Mouse (Mus musculus) cerebellum, adult 9-11 months (tissue): ENCODE measurements at regions not wholly inside any gene's neighbourhood (a gene's known extent, or its start where the extent isn't known, plus 50 kb on each side); places are given as distances from the start of the nearest gene placed in this dataset.
"Not testable (repeated sequence)": the region's sequence is repeated elsewhere in the genome, so short reads cannot be mapped to it uniquely, and the experiment has no call there.

ENCODE experiments used
- DNase-seq: peaks from one replicate; pipeline ENCODE4 v3.0.0; 2022

DNA sequence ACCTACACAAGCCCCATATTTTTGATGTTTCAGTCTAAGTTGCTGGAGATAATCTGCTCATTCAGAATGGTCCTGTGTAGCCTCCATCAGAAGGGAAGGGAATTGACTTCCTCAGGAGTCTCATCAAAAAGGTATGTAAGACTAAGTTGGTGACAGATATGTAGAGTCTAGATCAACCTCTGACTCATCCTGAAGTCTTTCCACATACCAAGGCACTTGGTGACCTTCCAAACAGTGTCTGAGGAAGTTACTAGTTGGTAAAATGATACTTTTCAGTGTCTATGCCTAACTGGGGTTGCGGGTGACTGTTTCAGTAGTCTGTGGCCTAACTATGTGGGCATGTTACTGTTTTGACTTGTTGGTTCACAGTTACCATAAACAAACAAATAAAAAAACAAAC is 133.0 kb upstream of the Plcb4 start:
- DNase-seq = no peak

DNA sequence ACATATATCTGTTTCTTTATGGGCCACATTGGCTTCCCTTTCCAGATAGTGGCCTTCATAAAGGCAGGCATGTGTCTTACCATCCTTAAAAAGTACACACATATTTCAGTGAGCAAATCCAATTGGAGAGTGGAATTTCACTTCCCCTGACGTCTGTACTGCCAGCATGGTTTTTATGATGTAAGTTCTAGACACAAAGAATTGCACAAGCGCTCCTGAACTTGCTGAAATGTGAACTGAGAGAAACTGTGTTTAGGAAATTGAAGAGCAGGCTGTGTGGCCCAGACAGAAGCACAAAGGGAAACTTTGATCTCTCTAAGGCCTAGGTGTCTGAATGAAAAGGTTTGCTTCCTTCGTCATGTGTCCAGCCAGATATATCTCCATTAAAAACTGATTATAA is 129.2 kb upstream of the Plcb4 start:
- DNase-seq = no peak

DNA sequence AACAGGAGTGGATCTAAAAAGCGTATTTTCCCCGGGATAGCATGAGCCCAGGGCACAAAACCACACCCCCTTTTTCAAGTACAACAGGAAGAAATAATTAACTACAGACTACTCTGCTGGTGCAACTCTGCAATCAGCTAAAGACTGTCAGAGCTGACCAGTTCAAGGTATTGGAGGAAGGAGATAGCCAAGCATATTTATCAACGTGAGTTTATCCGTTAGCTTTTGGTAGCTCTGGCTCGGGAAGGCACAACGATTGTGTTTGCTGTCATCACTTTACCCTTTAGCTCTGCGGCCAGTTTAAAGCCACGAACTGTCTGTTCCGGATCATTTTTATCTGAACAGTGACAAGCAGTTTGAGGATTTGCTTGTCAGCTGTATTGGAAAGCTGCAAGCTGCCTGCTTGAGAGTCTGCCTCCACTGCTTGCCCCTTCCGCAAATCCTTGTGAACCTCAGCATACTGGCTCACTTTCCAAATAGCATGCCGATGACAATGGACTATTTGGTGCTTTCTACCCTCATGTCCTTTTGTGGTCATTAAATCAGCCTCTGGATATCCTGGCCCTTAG is 122.4 kb upstream of the Plcb4 start:
- DNase-seq = no peak

DNA sequence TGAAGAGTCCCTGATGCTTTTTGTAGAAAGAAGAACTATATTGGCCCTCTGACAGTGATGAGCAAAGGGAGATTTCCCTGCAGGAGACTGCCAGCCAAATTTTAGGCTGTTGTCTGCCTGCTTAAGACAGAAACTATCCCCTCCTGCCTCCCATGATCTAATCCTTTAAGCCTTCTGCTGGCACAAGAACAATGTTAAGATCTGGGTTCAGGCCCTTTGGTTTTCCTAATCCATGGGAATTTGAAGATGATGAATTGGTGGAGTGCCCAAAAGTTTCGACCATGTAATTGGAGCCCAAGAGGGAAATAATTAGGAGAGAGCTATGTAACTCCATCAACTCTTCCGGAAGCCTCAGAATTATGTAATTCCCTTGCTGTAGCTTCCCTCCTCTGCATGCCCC is 120.8 kb upstream of the Plcb4 start:
- no peak for DNase-seq

DNA sequence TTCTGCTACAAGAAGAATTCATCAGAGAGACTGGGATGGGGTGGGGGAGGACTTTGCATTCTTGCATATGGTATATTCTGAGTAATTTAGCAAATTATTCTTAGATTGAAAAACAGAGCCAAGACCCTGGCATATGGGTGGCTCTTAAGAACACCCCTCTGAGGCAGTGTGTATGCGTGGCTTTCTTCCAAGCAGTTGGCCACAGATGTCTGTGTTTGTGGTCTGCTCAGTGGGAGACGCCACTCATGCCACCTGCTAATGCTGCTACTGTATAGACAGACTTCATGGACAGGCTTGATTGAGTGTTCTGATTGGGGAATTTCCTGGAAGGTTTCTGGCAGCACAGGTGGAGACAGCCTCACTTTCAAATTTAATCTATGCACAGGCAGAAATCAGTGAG is 117.8 kb upstream of the Plcb4 start:
- peak; percentile 77 for DNase-seq

- DNase-seq = no peak
Measured at GRCm38 (mm10) chr2:135541930-135542329, 116.9 kb upstream of the Plcb4 start.

DNA sequence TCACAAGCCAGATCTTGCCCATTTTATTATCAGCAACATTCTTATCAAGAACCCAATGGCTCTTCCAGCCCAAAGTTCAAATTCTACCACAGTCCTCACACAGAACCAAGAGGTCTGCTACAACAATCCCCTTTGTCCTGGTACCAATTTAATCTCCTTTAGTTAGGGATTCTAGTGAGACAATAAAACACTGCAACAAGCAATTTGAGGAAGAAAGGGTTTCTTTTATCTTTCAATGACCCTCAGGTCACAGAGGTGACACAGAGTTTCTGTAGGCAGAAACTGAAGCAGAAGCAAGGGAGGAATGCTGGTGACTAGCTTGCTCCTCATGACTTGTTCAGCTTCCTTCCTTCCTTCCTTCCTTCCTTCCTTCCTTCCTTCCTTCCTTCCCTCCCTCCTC is 113.9 kb upstream of the Plcb4 start:
- no peak for DNase-seq

DNA sequence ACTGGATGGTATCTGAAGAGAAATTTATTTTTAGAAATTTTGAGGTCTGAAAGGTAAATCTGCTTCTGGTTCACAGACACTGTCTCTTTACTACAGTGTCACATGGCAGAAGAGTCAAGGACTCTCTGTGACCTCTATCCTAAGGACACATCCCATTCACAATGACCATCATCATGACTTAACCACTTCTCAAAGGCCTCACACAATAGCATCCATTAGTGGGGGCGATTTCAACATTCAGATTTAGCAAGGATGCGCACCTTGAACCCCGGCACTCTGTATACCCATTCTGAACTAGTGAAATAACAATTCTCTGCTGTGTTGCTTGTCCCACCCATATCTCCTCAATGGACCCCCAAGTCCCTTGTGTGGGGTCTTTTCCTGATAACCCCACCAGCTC is 110.8 kb upstream of the Plcb4 start:
- no peak for DNase-seq

DNA sequence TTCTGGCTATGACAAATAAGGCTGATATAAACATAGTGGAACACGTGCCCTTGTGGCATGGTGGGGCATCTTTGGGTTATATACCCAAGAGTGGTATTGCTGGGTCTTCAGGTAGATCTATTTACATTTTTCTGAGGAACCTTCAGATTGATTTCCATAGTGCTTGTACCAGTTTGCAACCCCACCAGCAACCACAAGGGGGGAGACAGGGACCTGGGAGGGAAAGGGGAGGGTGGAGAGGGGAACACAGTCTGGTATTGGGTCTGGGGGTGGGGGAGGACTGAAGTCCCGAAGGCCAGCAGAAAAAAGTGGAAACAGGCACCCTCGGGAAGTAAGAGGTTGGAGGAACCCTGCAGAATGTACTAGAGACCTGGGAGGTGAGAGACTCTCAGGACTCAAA is 105.8 kb upstream of the Plcb4 start:
- no peak for DNase-seq

GRCm38 (mm10) chr2:135558026-135558425 is 100.8 kb upstream of the Plcb4 start:
- DNase-seq = not testable (repeated sequence)

- no peak for DNase-seq
Measured at GRCm38 (mm10) chr2:135559328-135559727, 99.5 kb upstream of the Plcb4 start.

- no peak for DNase-seq
Measured at GRCm38 (mm10) chr2:135559933-135560710, 98.7 kb upstream of the Plcb4 start.

- no peak for DNase-seq
Measured at GRCm38 (mm10) chr2:135560856-135561255, 98.0 kb upstream of the Plcb4 start.

GRCm38 (mm10) chr2:135561716-135562115 is 97.1 kb upstream of the Plcb4 start:
- no peak for DNase-seq

DNA sequence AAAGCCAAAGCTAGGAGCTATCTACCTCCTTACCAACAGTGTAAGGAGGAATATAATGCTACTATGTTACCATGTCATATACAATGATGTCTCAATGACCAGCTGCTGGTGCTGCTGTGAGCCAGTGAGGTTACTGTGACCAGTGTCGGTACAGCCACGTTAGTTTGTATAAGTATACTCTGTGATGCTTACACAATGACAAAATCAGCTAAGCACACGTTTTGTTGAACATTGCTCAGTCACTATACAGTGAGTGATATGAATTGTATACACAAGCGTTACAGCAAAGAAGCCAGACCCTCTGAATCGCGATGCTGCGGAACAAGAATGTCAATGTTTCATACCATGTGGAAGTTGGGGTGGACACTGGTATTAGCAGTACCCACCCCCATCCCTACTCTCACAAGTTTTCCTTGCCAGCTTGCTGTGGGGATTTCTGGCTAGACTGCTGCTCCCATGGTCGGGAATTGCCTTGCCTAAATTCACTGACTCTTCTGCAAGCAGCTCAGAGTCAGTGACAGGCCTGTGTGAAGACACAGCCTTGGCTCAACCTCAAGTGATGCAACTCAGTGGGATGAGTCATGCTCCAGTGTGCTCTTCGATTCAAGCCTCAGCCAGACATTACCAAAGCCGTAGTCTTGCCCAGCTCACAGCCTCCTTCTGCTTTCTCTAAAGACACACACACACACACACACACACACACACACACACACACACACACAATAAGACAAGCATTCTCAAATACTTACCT is 96.5 kb upstream of the Plcb4 start:
- peak; percentile 66 for DNase-seq

DNA sequence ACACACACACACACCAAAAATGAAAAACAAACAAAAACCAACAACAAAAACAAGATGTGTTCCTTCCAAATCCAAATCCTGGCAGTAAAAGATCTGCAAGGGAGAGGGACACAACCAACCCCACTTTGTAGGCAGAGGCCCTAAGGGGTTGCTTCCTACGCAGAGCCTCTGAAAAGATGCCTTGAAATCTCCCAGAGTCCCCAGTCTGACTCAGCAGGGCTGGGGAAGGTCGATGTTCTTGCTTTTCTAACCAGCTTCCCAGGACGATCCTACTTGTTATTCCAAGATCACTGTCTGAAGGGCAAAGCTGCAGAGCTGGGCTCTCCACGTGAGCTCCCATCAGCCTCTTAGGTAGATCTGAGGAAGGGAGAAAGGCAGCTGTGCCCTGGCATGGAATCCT is 94.6 kb upstream of the Plcb4 start:
- DNase-seq = no peak

- no peak for DNase-seq
Measured at GRCm38 (mm10) chr2:135568350-135568749, 90.5 kb upstream of the Plcb4 start.

GRCm38 (mm10) chr2:135571599-135571998 is 87.2 kb upstream of the Plcb4 start:
- DNase-seq = no peak

DNA sequence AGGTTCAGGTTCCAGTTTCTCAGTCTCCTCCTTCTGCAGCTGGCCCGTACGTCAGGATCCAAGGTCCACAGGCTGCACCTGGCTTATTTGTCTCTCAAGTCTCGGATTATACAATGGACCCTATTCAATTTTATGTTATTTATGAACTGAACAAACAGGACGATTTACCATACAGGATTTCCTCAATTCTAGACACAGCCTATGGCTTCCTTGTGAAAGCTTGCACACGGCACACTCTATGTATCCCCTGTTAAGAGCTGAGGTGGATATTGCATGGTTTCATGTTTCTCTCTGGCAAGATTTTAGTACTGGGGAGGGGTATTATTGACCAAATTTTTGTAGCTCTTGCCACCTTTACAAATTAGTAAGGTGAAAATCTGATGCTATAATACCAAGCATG is 81.6 kb upstream of the Plcb4 start:
- no peak for DNase-seq

- peak; percentile 25 for DNase-seq
Measured at GRCm38 (mm10) chr2:135578135-135578534, 80.7 kb upstream of the Plcb4 start.

DNA sequence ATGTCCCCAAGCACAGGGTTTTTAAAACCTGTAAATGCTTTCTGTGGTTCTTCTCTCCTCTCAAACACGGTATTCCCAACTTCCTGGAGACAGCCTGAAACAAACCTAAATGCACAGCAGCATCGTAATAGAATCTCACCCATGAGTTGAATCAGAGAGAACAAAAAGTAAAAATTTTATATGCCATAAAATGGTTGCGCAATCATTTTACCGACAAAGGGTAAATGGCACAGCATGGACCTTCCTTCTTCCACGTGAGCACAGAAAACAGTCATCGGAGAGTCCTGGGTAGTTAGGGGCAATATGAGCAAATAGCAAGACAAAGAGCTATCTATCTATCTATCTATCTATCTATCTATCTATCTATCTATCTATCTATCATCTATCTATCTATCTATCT is 79.3 kb upstream of the Plcb4 start:
- DNase-seq = no peak

GRCm38 (mm10) chr2:135580051-135580450 is 78.8 kb upstream of the Plcb4 start:
- DNase-seq = no peak

DNA sequence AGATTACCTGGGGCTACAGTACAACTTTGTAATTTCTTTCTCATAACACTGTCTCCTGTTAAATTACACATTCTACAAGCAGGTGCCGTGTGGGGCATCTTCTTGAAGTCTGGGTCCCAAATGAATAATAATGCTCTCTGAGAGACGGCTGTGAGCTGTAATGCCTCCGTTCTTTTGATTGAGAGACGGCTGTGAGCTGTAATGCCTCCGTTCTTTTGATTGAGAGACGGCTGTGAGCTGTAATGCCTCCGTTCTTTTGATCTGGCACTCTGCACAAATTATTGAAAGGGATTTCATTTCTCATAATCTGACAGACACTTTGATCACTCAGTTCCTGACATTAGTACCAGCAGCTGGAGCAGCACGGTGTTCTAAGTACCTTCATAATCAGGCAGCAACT is 76.5 kb upstream of the Plcb4 start:
- no peak for DNase-seq

GRCm38 (mm10) chr2:135606306-135606705 is 52.5 kb upstream of the Plcb4 start:
- no peak for DNase-seq
